Mouse (Mus musculus): Measurements from ENCODE around the gene Zbtb9. TPM values are rescaled to one million over a fixed set of nuclear protein-coding genes. Genes with fewer than 3 reads are reported as not detected.

Zbtb9 gene
- polyA plus RNA-seq, 1 experiment from 2014 or later, result 10.1 TPM

DNA sequence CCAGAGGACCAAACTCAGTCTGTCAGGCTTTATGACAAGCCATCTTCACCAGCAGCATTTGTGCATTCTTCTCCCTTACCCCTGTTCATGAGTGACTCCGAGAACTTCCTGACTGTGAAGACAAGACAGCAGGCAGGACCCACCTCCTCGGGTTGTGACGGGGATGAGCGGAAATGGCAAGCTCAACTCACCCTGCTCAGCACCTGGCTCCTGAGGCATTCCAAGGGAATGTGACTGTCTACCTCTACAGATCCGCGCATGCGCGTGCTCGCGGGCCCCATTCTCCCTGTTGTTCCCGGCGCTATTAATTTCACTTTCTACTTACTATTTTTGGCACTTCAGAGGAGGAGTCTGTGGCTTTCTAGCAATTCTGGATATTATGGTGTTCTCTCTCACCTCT lies 27.0 kb downstream of the Zbtb9 start:
- WGBS, result 79% methylated on average over 12 of the region's 12 CpGs
- Histone ChIP-seq H3K27me3 (ENCODE audit: control insufficient read depth, insufficient read depth, low read length) (no peaks in the 10 kb centered on the region), H3K4me1 (ENCODE audit: control insufficient read depth, insufficient read depth, low read length) (no peaks in the 10 kb centered on the region), H3K9ac (replicated peaks; ENCODE audit: low read length) (no peak overlapping the region), H3K4me2 (ENCODE audit: low read depth, low read length) (no peak overlapping the region), H3K27ac (replicated peaks; ENCODE audit: low read depth, low read length) (no peak overlapping the region), H3K9me3 (replicated peaks; ENCODE audit: control insufficient read depth, low read length) (no peaks in the 10 kb centered on the region), H3K4me3 (ENCODE audit: low read depth, low read length) (no peak overlapping the region), H3K36me3 (replicated peaks; ENCODE audit: control insufficient read depth, insufficient read depth, low read depth, low read length) (no peaks in the 10 kb centered on the region)
- DNase-seq (ENCODE audit: low spot score), result no peak
- ATAC-seq (replicated peaks; ENCODE audit: insufficient number of reproducible peaks, low FRiP score, low TSS enrichment, low read depth), result no peak

DNA sequence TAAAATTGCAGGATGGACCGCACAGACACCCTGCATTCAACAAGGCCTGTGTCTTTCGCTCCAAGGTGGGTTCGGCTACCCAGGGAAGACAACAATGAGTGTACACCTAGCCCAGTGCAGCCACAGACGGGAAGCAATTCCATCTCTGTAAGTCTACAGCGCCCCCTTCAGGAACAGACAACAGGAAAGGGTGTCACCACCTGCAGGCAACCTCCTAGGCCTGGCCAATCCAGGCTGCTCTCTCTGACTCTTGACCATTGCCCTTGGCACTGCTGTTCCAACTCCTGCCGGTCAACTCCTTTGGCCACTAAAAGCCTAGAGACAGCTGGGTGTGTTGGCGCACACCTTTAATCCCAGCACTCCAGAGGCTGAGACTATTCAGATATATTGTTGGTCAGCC lies 28.2 kb downstream of the Zbtb9 start:
- Histone ChIP-seq H3K4me1 (ENCODE audit: control insufficient read depth, insufficient read depth, low read length) (no peaks in the 10 kb centered on the region), H3K9me3 (replicated peaks; ENCODE audit: control insufficient read depth, low read length) (no peaks in the 10 kb centered on the region), H3K36me3 (replicated peaks; ENCODE audit: control insufficient read depth, insufficient read depth, low read depth, low read length) (no peaks in the 10 kb centered on the region), H3K4me2 (ENCODE audit: low read depth, low read length) (no peak overlapping the region), H3K27me3 (ENCODE audit: control insufficient read depth, insufficient read depth, low read length) (no peaks in the 10 kb centered on the region), H3K4me3 (ENCODE audit: low read depth, low read length) (no peak overlapping the region), H3K9ac (replicated peaks; ENCODE audit: low read length) (no peak overlapping the region), H3K27ac (replicated peaks; ENCODE audit: low read depth, low read length) (no peak overlapping the region)
- DNase-seq (ENCODE audit: low spot score), result peak; percentile 18
- 74% methylated on average over 7 of the region's 7 CpGs for WGBS
- no peak for ATAC-seq (replicated peaks; ENCODE audit: insufficient number of reproducible peaks, low FRiP score, low TSS enrichment, low read depth)

DNA sequence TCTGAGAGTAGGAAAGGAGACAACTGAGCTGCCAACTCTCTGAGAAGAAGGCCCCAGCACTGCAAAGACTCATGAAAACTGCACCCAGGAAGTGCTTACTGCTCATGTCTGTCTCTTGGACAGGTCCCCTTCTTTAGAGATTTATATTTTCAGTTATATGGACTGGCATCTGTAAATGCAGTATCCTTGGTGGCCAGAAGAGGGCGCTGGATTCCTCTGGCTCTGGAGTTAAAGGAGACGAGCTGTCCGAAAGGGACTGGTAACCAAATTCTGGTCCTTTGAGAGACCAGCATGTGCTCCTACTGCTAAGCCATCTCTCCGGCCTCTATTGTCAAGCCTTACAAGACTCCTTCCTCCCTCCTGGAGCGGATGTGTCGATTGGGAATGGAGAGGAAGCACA lies 28.9 kb downstream of the Zbtb9 start:
- H3K4me2 ChIP-seq (ENCODE audit: low read depth, low read length), result no peak overlapping the region
- H3K9me3 ChIP-seq (replicated peaks; ENCODE audit: control insufficient read depth, low read length), result no peaks in the 10 kb centered on the region
- H3K4me1 ChIP-seq (ENCODE audit: control insufficient read depth, insufficient read depth, low read length), result no peaks in the 10 kb centered on the region
- ATAC-seq (replicated peaks; ENCODE audit: insufficient number of reproducible peaks, low FRiP score, low TSS enrichment, low read depth), result no peak
- no peaks in the 10 kb centered on the region for H3K27me3 ChIP-seq (ENCODE audit: control insufficient read depth, insufficient read depth, low read length)
- H3K36me3 ChIP-seq (replicated peaks; ENCODE audit: control insufficient read depth, insufficient read depth, low read depth, low read length), result no peaks in the 10 kb centered on the region
- 49% methylated on average over 6 of the region's 6 CpGs for WGBS
- no peak overlapping the region for H3K4me3 ChIP-seq (ENCODE audit: low read depth, low read length)
- H3K9ac ChIP-seq (replicated peaks; ENCODE audit: low read length), result no peak overlapping the region
- peak; percentile 35 for DNase-seq (ENCODE audit: low spot score)
- no peak overlapping the region for H3K27ac ChIP-seq (replicated peaks; ENCODE audit: low read depth, low read length)

DNA sequence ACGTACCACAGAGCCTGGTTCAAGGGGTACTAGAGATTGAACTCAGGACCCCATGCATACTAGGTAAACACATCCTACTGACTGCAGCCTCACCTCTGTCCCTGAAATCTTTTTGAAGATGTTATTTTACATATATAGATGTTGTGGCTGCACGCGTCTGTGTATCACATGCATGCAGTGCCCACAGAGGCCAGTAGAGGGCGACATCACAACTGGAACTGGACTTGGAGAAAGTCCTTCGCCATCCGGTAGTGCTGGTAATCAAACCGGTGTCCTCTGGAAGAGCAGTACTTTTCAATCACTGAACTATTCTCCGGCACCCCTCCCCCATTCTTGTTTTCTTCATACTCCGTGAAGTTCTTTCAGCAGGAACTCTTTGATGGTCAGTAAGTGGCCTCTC lies 31.5 kb downstream of the Zbtb9 start:
- Histone ChIP-seq H3K9ac (replicated peaks; ENCODE audit: low read length) (no peak overlapping the region), H3K4me3 (ENCODE audit: low read depth, low read length) (no peak overlapping the region), H3K4me1 (ENCODE audit: control insufficient read depth, insufficient read depth, low read length) (no peaks in the 10 kb centered on the region), H3K27me3 (ENCODE audit: control insufficient read depth, insufficient read depth, low read length) (no peaks in the 10 kb centered on the region), H3K27ac (replicated peaks; ENCODE audit: low read depth, low read length) (no peak overlapping the region), H3K36me3 (replicated peaks; ENCODE audit: control insufficient read depth, insufficient read depth, low read depth, low read length) (no peaks in the 10 kb centered on the region), H3K4me2 (ENCODE audit: low read depth, low read length) (no peak overlapping the region), H3K9me3 (replicated peaks; ENCODE audit: control insufficient read depth, low read length) (no peaks in the 10 kb centered on the region)
- ATAC-seq (replicated peaks; ENCODE audit: insufficient number of reproducible peaks, low FRiP score, low TSS enrichment, low read depth) (no peak), DNase-seq (ENCODE audit: low spot score) (peak; percentile 73)
- WGBS, result 30% methylated on average over 9 of the region's 9 CpGs

DNA sequence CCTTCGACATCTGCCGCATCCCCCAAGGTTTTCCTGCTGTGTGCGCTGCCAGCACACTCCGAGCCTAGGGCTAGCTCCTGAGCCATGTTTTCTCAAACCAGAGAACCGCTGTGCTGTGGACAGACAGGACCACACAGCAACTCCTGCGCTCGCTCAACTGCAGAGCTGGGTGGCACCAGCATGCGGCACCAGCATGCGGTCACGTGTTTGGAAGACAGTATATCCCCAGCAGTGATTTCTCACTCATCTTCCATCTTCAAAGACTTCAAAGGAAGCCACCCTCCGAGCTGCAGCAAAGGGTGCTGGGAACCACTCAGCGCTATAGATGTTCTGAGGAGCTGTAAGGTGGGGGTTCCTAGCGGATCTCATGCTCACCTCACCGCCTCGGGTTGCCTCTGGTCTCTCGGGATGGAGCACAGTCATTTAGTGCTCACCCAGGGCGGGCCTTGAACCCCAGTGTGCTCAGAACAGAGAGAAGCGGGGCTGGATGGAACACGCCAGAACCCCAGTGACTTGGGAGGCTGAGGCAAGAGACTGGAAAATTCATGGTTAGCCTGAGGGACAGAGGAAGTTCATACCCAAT lies 32.0 kb downstream of the Zbtb9 start:
- DNase-seq (ENCODE audit: low spot score), result no peak

DNA sequence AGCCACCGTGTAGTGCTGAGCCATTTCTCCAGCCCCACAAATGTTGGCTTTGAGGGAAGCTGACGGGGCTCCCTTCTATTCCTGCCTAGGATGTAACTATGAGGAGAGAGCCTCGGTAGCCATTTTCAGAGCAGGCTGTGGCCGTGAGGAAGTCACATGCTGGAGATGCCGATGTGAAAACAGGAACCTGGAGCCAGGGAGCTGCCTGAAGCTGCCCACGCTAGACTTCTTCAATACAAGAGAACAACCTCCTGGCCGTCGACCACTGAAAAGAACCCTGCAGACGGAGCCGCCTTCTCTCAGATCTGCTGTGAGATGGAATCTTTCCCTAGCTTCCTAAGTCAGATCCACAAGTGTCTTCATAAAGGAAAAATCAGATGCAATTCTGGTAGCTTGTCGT lies 32.7 kb downstream of the Zbtb9 start:
- Histone ChIP-seq H3K9ac (replicated peaks; ENCODE audit: low read length) (no peak overlapping the region), H3K27ac (replicated peaks; ENCODE audit: low read depth, low read length) (no peak overlapping the region), H3K4me1 (ENCODE audit: control insufficient read depth, insufficient read depth, low read length) (no peaks in the 10 kb centered on the region), H3K4me3 (ENCODE audit: low read depth, low read length) (no peak overlapping the region), H3K27me3 (ENCODE audit: control insufficient read depth, insufficient read depth, low read length) (no peaks in the 10 kb centered on the region), H3K9me3 (replicated peaks; ENCODE audit: control insufficient read depth, low read length) (no peaks in the 10 kb centered on the region), H3K36me3 (replicated peaks; ENCODE audit: control insufficient read depth, insufficient read depth, low read depth, low read length) (no peaks in the 10 kb centered on the region), H3K4me2 (ENCODE audit: low read depth, low read length) (no peak overlapping the region)
- no peak for DNase-seq (ENCODE audit: low spot score)
- ATAC-seq (replicated peaks; ENCODE audit: insufficient number of reproducible peaks, low FRiP score, low TSS enrichment, low read depth), result no peak
- 69% methylated on average over 11 of the region's 11 CpGs for WGBS

More for the DNA sequence above, 32.0 kb downstream of the Zbtb9 start:
- H3K9ac ChIP-seq (replicated peaks; ENCODE audit: low read length), result no peak overlapping the region
- H3K4me2 ChIP-seq (ENCODE audit: low read depth, low read length), result no peak overlapping the region
- H3K4me1 ChIP-seq (ENCODE audit: control insufficient read depth, insufficient read depth, low read length), result no peaks in the 10 kb centered on the region
- H3K27ac ChIP-seq (replicated peaks; ENCODE audit: low read depth, low read length), result no peak overlapping the region
- no peak for ATAC-seq (replicated peaks; ENCODE audit: insufficient number of reproducible peaks, low FRiP score, low TSS enrichment, low read depth)
- H3K27me3 ChIP-seq (ENCODE audit: control insufficient read depth, insufficient read depth, low read length), result no peaks in the 10 kb centered on the region
- WGBS, result 42% methylated on average over 19 of the region's 19 CpGs
- no peaks in the 10 kb centered on the region for H3K36me3 ChIP-seq (replicated peaks; ENCODE audit: control insufficient read depth, insufficient read depth, low read depth, low read length)
- H3K9me3 ChIP-seq (replicated peaks; ENCODE audit: control insufficient read depth, low read length), result no peaks in the 10 kb centered on the region
- no peak overlapping the region for H3K4me3 ChIP-seq (ENCODE audit: low read depth, low read length)

DNA sequence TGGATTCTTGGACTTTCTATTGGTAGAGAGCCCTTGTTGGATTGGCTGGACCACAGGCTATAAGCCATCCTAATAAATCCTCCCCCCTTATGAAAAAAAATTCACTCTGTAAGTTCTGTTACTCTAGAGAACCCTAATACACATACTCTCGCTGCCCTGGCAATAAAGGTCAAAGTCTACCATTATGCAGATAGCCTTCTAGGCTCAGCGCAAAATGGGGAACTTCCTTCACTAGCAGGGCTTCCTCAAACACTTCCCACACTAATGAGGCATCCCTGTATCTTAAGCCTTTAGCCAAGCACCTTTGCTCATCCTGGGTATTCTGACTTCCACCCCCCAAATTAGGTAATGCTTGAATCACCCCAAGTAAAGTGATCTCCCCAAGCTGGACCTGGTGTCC lies 35.3 kb downstream of the Zbtb9 start:
- Histone ChIP-seq H3K4me2 (ENCODE audit: low read depth, low read length) (no peak overlapping the region), H3K4me1 (ENCODE audit: control insufficient read depth, insufficient read depth, low read length) (no peaks in the 10 kb centered on the region), H3K27me3 (ENCODE audit: control insufficient read depth, insufficient read depth, low read length) (no peaks in the 10 kb centered on the region), H3K27ac (replicated peaks; ENCODE audit: low read depth, low read length) (no peak overlapping the region), H3K9me3 (replicated peaks; ENCODE audit: control insufficient read depth, low read length) (no peaks in the 10 kb centered on the region), H3K4me3 (ENCODE audit: low read depth, low read length) (no peak overlapping the region), H3K9ac (replicated peaks; ENCODE audit: low read length) (no peak overlapping the region), H3K36me3 (replicated peaks; ENCODE audit: control insufficient read depth, insufficient read depth, low read depth, low read length) (no peaks in the 10 kb centered on the region)
- 82% methylated on average over 2 of the region's 2 CpGs for WGBS
- no peak for DNase-seq (ENCODE audit: low spot score)
- no peak for ATAC-seq (replicated peaks; ENCODE audit: insufficient number of reproducible peaks, low FRiP score, low TSS enrichment, low read depth)

DNA sequence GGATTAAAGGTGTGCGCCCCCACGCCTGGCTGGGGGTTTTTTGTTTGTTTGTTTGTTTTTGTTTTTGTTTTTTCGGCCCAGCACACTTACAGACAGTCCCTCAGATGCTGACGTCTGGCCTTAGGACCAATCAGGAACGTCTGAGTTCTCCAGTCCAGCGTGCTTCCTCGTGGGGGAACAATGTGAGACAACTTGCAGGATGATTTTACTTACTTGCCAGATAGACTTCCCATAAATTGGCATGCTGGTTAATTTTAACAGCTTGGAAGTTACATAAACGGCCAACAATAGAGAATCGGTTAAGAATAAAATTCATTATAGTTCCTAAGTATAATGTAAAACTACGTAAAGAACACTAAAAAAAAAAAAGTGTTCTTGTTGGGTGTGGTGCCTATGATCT lies 38.2 kb downstream of the Zbtb9 start:
- no peak overlapping the region for H3K4me2 ChIP-seq (ENCODE audit: low read depth, low read length)
- WGBS, result 91% methylated on average over 10 of the region's 10 CpGs
- DNase-seq (ENCODE audit: low spot score), result no peak
- H3K4me1 ChIP-seq (ENCODE audit: control insufficient read depth, insufficient read depth, low read length), result no peaks in the 10 kb centered on the region
- H3K27me3 ChIP-seq (ENCODE audit: control insufficient read depth, insufficient read depth, low read length), result no peaks in the 10 kb centered on the region
- no peak for ATAC-seq (replicated peaks; ENCODE audit: insufficient number of reproducible peaks, low FRiP score, low TSS enrichment, low read depth)
- no peaks in the 10 kb centered on the region for H3K9me3 ChIP-seq (replicated peaks; ENCODE audit: control insufficient read depth, low read length)
- H3K27ac ChIP-seq (replicated peaks; ENCODE audit: low read depth, low read length), result no peak overlapping the region
- no peak overlapping the region for H3K9ac ChIP-seq (replicated peaks; ENCODE audit: low read length)
- no peaks in the 10 kb centered on the region for H3K36me3 ChIP-seq (replicated peaks; ENCODE audit: control insufficient read depth, insufficient read depth, low read depth, low read length)
- H3K4me3 ChIP-seq (ENCODE audit: low read depth, low read length), result no peak overlapping the region

Measured in embryonic facial prominence, embryonic 11.5 days (tissue).